Mouse (Mus musculus) spleen, adult 2 months (tissue): ENCODE measurements around the gene Elfn2.

Experiments used
- CTCF ChIP-seq: fragments of 200-500 bp; IDR thresholded peaks from 2 replicates; pipeline ENCODE4 v1.5.1; 2011; ENCODE audit warnings: mild to moderate bottlenecking, inconsistent platforms; ENCODE audit not compliant: insufficient read depth, insufficient read length, insufficient replicate concordance; ENCODE audit errors: extremely low read depth
- POLR2A ChIP-seq: fragments of 200-500 bp; IDR thresholded peaks from 2 replicates; pipeline ENCODE4 v1.6.1; 2011; ENCODE audit warnings: low read depth, low read length, inconsistent platforms

- TF ChIP-seq POLR2A (no peak), CTCF (no peak)
Measured at GRCm38 (mm10) chr15:78750608-78751350, 32.2 kb upstream of the Elfn2 start.
